Mouse (Mus musculus) cerebellum, postnatal 36 days (tissue): ENCODE data around the gene Sstr5.

Source experiments
- DNase-seq, 2 experiments: peaks; one replicate each; pipeline ENCODE4 v3.0.0; 2021 to 2022; ENCODE audit warnings: mixed read lengths in 2 of 2

The Sstr5 gene

GRCm38 (mm10) chr17:25472044-25472443 is 25.0 kb downstream of the Sstr5 start:
- no peak for DNase-seq

DNA sequence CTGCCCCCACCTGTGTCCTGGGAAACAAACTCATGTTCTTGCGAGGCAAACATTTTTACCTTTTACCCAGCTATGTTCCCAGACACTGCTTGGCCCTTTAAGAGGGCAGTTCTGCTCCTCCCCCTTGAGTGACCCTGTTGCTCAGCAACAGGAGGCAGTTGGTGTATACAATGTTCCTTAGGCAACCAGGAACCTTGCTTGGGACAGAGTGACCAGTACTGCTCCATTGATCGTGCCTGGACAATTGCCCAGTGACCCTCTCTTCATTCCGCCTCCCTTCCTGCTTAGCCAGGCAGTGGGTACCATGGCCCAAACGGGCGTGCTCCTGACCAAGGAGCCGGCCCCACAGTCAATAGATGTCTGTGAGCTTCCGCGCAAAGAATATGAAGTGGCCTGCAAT is 25.7 kb downstream of the Sstr5 start:
- DNase-seq: no peak

- peak; percentile 54 to 70 for DNase-seq
Measured at GRCm38 (mm10) chr17:25469798-25470197, 27.3 kb downstream of the Sstr5 start.

DNA sequence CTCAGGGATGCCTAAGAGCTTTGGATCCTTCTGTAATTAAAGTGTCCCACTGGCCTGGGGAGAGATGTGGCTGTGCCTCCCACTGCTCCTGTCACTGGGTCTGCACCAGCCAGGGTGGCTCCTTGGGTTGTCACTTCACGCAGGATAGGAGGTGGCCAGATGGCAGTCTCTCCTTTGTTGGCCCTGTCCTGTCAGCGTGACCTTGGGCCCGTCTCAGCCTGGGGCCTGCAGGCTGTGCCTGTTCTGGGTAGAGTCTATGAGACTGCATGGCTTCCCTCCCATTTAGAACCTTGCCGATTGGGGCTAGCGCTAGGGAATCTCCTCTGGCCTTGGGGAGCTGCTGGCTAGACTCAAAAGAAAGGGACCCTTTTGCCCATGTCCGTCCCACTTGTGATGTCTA is 28.8 kb downstream of the Sstr5 start:
- no peak for DNase-seq

DNA sequence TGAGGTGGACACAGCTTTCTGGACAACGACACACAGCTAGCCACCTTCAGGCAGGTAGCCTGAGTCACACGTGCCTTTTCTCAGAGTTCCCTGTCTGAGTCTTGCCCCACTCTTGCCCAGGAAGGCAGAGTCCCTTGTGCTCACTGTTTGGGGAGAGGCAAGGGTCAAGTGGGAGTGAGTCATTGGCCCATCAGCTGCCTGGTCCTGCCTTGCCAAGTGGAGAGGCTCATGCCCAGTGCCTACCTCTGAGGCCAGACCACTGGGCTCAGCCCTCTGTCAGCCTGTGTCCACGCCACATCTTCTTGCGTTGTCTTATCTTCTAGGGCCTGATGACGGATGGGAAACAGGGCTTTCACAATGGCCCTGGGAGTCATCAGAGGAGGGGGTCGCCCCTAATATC is 29.3 kb downstream of the Sstr5 start:
- DNase-seq: no peak

DNA sequence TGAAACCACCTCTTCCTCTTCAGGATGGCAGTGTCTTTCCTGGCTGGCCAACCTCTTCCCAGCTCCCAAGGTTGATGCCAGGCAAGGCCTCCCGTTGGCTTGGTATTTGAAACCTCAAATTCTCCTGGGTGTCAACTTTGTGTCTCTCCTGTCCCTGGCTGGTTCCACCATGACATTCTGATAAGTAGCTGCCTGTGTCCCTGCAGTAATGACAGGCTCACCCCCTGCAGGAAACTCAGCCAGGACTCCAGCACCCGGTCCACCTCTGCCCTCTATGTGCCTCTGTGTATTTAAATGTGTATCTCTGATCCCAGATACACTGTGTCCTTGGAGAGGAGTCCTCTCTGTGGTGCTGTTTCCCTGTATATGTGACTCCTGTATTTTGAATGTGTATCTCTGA is 30.8 kb downstream of the Sstr5 start:
- no peak for DNase-seq

- no peak for DNase-seq
Measured at GRCm38 (mm10) chr17:25464091-25464490, 33.0 kb downstream of the Sstr5 start.

GRCm38 (mm10) chr17:25463326-25463945 is 33.7 kb downstream of the Sstr5 start:
- no peak for DNase-seq

GRCm38 (mm10) chr17:25462236-25462875 is 34.7 kb downstream of the Sstr5 start:
- no peak for DNase-seq

- no peak for DNase-seq
Measured at GRCm38 (mm10) chr17:25456540-25456939, 40.5 kb downstream of the Sstr5 start.

DNA sequence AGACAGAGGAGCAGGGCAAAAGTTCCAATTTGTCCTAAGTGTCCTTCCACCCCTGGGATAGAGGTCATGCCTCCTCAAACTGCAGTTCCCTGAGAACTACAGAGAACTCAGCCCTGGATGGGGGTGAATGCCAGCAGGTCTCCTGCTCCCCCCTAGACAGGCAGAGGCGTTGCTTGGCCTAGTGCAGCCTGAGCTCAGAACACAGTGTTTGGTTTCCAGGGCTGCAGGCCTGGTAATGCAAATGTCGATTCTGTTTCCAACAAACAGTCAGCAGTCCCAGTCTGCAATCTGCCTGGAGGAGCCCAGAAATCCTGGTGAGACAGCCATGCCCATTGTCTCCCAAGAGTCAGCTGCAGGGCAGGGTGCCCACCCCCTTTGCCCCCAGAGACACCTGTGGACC is 42.8 kb downstream of the Sstr5 start, which contains the start of gene Tekt4:
TSS of gene Tekt4 (plus strand) at position 344 of the 400 bp plus-strand sequence.
- DNase-seq: no peak

- DNase-seq: no peak
Measured at GRCm38 (mm10) chr17:25452246-25452965, 44.7 kb downstream of the Sstr5 start.

- DNase-seq: no peak
Measured at GRCm38 (mm10) chr17:25450329-25450728, 46.8 kb downstream of the Sstr5 start.

DNA sequence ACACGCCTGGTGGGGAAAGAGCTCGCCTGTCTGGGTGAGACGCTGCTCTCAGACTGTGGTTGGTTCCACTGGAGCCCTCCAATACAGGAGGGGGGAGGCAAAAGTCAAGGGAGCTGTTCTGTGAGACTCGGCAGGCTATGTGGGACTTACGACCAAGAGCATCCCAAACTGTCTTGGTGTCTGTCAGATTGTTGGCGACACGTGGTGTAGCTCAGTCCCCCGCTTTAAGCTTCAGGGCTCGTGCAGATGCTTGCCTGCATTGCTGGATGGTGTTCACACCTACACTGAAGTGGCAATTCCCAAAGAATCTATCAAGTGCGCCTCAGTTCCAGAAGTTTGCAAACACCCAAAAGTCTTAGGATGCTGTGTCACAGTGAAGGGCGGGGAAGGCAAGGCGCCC is 49.2 kb downstream of the Sstr5 start:
- no peak for DNase-seq

- no peak for DNase-seq
Measured at GRCm38 (mm10) chr17:25445841-25446240, 51.2 kb downstream of the Sstr5 start.

DNA sequence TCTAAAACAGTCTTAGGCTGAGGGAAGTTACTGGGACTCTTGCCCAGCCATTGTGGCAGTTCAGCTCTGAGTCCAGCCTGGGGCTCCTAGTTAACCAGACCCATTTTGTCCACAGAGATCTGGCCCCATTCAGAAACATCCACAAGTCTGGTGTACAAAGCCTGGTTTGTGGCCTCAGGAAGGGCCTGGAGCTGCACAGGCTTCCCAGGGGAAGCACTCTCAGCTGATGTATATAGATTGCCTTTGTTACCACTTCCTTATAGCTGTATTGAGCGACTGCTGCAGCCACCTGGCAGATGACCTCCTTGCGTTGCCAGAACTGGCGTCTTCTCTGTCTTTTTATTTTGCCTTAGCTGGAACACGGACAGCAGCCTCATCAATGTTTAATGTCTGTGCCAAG is 52.0 kb downstream of the Sstr5 start:
- DNase-seq: no peak

GRCm38 (mm10) chr17:25442889-25443288 is 54.2 kb downstream of the Sstr5 start:
- no peak for DNase-seq

DNA sequence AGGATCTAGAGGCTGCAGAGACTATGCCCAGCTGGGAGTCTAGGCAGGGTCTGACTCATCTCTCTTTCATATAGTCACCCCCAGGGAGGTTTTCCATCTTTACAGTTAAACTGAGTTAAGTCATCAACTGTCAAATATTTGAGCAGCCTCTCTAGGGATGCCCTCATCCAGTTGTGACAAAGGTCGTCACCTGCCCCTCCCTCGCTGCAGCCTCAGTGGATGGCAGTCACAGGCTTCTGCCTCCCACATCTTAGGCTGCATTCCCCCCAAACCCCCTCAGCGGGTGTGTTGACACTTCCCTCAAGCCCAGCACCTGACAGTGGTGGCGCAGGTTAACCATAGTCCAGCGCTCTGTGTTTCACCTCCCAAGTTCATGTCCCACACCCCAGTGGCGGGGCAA is 55.7 kb downstream of the Sstr5 start:
- no peak for DNase-seq
